Mouse (Mus musculus) mouse embryonic stem cell (cell line): Measurements from ENCODE around the gene Ptcd3.
"Not testable (repeated sequence)": the region's sequence is repeated elsewhere in the genome, so short reads cannot be mapped to it uniquely, and the experiment has no call there.

ENCODE experiments used
- in situ Hi-C, 2 experiments: fragments of 300-500 bp; cut with MboI; formaldehyde crosslinking; loops; 1 replicate in 1 of 2; 3 replicates in 1 of 2; pipeline ENCODE4 v1.14.3; 2019 to 2020; ENCODE audit warnings: low sequenced_read_pairs in 2 of 2, low pct_unique_long_range_greater_than_20kb in 1 of 2, mixed read lengths in 1 of 2; ENCODE audit not compliant: unreplicated experiment in 1 of 2

Gene Ptcd3

DNA sequence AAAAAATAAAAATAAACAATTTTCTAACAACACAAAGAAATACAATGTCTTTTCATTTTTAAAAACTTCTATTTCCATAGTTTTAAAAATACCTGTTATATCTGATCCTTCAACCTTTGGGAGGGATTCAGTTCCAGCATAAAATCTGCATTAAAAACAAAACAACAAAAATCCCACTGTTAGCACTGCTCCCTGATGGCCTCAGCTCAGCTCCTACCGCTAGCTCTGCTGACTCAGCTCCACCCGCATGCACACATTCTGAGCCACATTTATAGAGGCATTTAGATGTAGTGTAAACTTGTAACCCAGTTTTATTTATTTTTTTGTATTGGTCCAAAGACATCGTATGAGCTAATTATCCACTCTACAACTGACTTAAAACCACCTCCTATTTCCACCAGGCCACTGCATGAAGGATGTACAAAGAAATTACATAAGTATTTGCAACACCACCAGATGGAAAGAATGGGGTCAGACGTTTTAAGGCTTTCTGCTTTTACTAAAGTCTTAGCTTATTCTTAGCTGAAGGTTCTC, 781 bp downstream of the Ptcd3 start:
- in situ Hi-C loops: no loop called here

DNA sequence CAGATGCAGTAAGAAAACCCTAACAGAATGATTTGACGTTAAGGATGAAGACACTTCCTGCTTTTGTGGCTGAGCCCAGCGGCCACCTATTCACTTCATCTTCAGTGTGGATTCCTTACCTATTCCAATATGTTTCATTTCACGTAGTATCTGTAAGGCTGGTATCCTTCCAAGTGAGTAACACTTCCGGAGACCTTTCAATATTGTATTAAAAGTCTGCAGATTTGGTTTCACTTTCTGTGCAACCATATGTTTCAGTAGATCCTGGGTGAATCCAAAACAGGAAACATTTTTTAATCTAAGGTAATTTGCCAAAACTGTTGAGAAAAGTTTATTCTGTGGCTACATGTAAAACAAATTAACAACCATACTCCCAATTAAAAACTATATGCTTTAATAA, 15.3 kb downstream of the Ptcd3 start:
- in situ Hi-C loops: loop anchor here (10.0 kb wide), 1 partner anchor 278 kb away; no protein-coding TSS in a partner anchor

DNA sequence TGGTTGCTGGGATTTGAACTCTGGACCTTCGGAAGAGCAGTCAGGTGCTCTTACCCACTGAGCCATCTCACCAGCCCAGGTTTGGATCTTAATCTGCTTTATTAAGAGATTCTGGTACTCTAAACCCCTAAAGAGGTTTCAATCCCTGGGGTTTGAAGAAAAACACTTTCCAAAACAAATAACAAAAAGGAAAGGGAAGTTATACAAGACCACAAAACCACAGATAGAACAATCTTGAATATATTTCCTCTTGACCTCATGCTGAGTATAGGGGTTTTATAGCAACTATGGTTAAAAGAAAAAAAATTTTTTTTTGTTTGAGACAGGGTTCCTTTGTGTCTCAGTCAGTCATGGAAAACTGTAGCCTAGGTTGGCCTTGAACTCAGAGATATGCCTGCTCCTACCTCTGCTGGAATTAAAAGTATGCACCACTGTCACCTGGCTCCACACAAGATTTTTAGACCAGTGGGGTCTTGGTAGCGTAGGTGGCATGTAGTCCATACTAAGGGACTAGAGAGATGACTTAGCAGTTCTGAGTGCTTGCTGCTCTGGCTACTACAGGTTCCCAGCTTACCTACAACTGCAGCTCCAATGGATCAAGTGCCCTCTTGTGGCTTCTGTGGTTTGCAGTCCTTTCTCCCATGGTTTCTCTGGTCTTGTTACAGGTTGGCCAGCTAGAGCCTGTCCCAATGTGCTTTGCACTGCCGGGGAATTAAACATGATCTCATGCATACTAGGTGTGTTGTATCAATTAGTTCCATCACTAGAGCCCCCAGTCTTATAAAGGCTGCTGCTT, 30.4 kb downstream of the Ptcd3 start:
- in situ Hi-C loops: no loop called here

DNA sequence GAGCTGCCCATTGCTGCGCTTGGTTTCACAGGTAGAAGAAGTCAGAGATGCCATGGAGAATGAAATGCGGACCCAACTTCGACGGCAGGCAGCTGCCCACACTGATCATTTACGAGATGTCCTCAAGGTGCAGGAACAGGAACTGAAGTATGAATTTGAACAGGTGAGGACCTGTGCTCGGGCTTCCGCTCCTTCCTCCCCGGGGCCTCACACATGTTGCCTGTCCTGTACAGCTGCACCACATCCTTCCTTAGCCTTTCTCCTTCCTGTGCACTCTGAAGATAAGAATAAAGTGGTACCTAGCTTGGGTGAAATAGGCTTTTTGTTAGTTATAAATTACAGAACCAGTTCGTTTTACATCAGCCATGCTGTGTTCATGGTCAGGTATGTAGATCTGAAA, 37.2 kb downstream of the Ptcd3 start:
- in situ Hi-C loops: no loop called here

DNA sequence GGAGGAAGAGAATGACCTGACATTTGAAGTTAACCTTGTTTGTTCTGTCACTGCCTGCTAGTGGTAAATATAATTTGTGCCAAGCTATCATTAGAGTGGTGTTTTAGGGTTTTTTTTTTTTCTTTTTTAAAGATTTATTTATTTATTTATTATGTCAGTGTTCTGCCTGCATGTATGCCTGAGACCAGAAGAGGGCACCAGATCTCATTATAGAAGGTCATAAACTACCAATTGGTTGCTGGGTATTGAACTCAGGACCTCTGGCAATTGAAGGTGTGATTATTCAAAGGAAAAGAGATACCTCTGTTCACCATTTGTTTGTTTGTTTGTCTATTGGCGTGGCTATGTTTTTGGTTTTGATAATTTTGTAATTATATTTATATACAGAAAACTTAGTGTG, 39.7 kb downstream of the Ptcd3 start:
- in situ Hi-C loops: no loop called here

DNA sequence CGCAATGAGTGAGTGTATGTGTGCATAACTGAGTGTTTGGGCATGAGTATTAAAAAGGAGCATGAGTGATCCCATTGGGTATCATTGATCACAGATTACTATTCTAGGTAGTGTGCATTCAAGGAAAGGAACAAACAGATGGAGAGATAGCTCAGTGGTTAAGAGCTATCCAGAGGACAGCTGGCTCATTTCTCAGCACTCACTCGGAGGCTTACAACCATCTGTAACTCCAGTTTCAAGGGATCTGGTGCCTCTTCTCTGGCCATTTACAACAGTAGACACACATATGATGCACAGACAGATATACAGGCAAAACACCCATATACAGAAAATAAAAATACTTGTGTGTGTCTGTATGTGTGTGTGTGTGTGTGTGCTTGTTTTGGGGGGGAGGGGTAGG, 40.8 kb downstream of the Ptcd3 start:
- in situ Hi-C loops: no loop called here

DNA sequence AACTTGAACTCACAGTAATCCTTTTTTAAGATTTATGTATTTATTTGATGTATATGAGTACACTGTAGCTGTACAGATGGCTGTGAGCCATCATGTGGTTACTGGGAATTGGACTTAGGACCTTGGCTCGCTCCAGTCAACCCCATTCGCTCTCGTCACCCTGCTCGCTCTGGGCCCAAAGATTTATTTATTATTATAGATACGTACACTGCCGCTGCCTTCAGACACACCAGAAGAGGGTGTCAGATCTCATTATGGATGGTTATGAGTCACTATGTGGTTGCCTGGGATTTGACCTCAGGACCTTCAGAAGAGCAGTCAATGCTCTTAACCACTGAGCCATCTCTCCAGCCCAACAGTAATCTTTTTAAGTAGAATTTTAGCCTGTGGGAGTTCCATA, 61.6 kb downstream of the Ptcd3 start:
- in situ Hi-C loops: not testable (repeated sequence)

DNA sequence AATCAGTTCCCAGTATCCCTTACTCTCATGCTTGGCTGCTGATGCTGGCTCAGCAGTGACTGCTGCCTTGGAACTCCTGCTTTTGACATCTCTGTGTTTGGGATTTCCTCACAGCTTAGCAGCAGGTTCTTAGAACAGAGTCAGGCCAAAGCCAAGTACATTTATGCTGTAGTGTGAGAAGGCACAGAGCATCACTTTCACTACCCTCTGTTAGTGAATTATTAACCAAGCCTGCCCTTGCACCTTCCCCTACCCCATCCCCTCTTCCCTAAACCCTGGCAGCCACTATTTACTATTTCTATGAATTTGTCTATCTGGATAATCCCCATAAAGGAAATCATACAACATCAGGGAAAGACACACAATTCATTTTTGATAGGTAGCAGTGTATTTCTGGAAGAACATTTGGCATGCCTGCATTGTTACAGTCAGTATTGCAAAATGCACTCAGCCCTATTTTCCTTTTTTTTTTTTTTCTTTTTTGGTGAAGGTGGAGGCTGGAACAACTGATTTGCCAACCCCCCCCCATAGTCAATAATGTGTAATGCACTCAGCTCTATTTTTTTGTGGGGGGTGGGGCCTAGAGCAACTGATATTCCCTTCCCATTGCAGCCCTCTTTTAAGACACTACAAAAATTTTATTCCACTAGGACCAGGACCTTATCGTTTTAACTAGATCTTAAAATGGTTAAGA, 67.8 kb downstream of the Ptcd3 start:
- in situ Hi-C loops: no loop called here

DNA sequence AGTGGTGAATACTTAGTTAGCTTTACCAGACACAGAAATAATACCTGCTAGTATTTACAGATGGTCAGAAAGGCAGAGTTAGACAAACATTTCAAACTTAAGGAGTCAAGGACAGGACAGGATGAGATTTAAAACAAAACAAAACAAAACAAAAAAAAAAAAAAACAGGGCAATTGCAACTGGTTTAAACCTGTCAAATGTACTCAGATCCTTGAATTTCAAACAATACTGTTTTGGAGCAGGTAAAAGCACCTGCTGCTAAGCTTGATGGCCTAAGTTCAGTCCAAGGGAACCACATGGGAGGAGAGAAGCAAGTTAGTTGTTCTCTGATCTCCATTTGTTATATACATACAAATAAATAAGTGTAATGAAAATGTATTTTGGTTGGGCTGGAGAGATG, 68.7 kb downstream of the Ptcd3 start:
- in situ Hi-C loops: no loop called here

DNA sequence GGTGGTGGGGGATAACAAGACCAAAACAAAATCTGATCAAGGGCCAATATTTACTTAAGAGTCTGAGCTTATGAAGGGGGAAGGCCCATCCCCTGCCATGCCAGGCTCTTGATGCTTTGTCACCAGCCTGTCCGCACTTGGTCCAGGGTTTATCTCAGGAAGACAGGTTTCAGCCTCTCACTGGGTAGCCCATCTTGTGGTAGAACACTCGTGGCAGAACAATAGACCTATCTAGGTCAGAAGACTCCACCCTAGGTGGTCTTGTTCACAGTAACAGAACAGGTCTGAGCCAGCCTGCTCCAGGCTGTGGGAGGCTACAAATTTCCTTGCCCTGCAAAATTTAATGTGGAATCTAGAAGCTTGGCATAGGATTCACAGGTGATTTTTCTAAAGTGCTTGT, 71.7 kb downstream of the Ptcd3 start:
- in situ Hi-C loops: no loop called here

DNA sequence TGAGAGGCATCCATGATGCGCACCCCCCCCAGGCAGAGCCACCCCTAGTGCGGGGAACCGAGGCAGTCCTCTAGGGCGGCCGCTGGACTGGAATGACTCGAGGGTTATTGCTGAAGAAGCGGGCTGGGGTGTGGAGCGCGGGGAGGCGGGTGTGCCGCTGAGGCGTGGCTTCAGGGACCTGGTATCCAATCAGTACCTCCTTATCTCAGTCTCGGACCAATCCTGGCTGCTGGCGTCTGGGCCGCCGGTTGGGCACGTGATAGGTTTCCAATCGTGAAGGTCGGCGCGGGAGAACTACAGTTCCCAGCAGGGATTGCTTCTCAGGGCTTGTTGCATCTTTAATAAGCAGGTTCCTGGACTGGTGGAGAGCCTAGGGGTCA, 77.0 kb downstream of the Ptcd3 start:
- in situ Hi-C loops: no loop called here

DNA sequence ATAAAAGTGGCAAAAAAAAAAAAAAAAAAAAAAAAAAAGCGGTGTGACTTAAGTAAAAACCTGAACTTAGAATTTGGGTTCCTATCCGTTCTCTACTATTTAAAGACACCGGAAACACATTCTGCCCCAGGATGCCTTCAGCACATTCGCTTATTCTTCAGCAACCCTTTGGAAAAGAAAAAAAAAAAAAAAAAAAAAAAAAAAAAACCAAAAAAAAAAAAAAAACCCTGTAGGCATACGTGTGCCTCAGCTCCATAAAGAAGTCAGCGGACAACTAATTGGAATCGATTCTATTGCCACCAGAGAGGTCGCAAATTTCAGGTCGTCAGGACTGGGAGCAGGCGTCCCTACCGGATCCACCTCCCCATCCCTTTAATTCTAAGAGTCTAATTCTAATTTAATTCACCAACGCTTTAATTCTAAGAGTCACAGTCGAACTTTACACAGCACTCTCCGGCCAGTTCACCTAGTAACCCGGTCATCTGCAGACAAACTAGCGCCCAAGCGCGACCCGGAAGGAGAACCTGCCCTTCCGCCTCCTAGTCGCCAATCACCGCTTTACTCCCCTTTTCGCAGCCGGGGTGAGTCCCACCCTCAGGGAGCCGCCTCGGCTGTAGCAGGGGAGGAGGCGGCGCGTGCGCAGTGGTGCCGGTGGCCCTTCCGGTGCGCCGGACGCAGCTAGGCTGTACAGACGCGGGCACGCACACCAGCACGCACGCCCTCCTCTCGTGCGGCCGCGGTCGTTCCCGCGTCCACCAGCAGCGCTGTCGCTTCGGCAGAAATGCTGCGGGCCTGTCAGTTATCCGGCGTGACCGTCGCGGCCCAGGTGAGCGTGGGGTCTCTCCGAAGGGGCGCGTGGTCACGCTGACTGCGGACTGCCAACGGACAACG, 77.6 kb downstream of the Ptcd3 start, which contains the start of gene Immt:
TSS of gene Immt (plus strand) at position 642 of the 891 bp plus-strand sequence.
- in situ Hi-C loops: no loop called here
